Comparison of ENCODE assay signal across 8 mouse cellular contexts in the genomic region with DNA sequence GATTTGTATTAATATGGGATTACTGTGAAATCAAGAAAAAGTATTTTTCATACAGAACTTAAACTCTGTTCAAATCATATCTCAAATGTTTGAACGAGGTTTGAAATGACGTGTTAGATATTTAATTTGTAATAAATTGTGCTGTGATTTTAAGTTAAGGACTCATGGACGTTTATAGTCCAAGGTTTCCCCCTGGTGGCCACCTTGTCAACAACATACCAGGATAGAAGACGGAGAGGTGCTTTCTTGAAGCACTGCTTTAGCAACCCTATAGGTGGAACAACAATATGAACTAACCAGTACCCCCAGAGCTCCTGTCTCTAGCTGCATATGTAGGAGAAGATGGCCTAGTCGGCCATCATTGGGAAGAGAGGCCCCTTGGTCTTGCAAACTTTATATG.
A peak's percentile ranks its signal among the peaks of the same experiment; 100 is the strongest.
DNase-seq lines count a peak whose midpoint lies in the region.

No protein-coding gene starts in this region.

- intact Hi-C loops in heart, postnatal 36 days (cut with DNase I), result loop anchor here (1.0 to 2.0 kb wide), 4 partner anchors 117 to 827 kb away; no protein-coding TSS in a partner anchor

- DNase-seq in R1 (ENCODE audit: low read depth, low spot score), result peak; percentile 63
- DNase-seq in cerebellum, adult 9-11 months, result peak; percentile 11
- peak; percentile 72 for DNase-seq in forelimb bud, embryonic 11.5 days (ENCODE audit: low read depth, low spot score)
- peak; percentile 66 to 76 for DNase-seq in heart, postnatal 36 days
- peak; percentile 75 to 92 for DNase-seq in kidney, postnatal 36 days
- peak; percentile 57 for DNase-seq in liver
- DNase-seq in neural tube, embryonic 10.5 days (ENCODE audit: extremely low spot score, low spot score), result peak; percentile 57
- peak; percentile 88 for DNase-seq in testis, postnatal 10 days (ENCODE audit: low spot score)

Comparison
In these comparisons a context has a peak if more than half of its experiments do, and no peak if none do; other contexts are left out.
1. Peak in every context shown above with its lines: DNase-seq.
2. DNase-seq: peak in every context shown above with its lines; median percentile 88 in testis, postnatal 10 days; 84 in kidney, postnatal 36 days; 72 in forelimb bud, embryonic 11.5 days; 71 in heart, postnatal 36 days; 63 in R1; 57 in liver; 57 in neural tube, embryonic 10.5 days; 11 in cerebellum, adult 9-11 months.